Mouse (Mus musculus): ENCODE measurements around the gene Fen1.
"Not testable (repeated sequence)": the region's sequence is repeated elsewhere in the genome, so short reads cannot be mapped to it uniquely, and the experiment has no call there.

The Fen1 gene

GRCm38 (mm10) chr19:10181225-10181624 lies 22.7 kb downstream of the Fen1 start:
- DNase-seq (ENCODE audit: low spot score): no peak

- DNase-seq (ENCODE audit: low spot score): no peak
Measured at GRCm38 (mm10) chr19:10176941-10177372, 27.0 kb downstream of the Fen1 start.

GRCm38 (mm10) chr19:10176477-10176876 lies 27.5 kb downstream of the Fen1 start:
- no peak for DNase-seq (ENCODE audit: low spot score)

- DNase-seq (ENCODE audit: low spot score): no peak
Measured at GRCm38 (mm10) chr19:10174956-10175355, 29.0 kb downstream of the Fen1 start.

GRCm38 (mm10) chr19:10173844-10174539 lies 30.0 kb downstream of the Fen1 start:
- no peak for DNase-seq (ENCODE audit: low spot score)

GRCm38 (mm10) chr19:10173116-10173718 lies 30.8 kb downstream of the Fen1 start:
- no peak for DNase-seq (ENCODE audit: low spot score)

- no peak for DNase-seq (ENCODE audit: low spot score)
Measured at GRCm38 (mm10) chr19:10171846-10172245, 32.1 kb downstream of the Fen1 start.

- no peak for DNase-seq (ENCODE audit: low spot score)
Measured at GRCm38 (mm10) chr19:10171359-10171758, 32.6 kb downstream of the Fen1 start.

GRCm38 (mm10) chr19:10170466-10170865 lies 33.5 kb downstream of the Fen1 start:
- DNase-seq (ENCODE audit: low spot score): no peak

GRCm38 (mm10) chr19:10169692-10170330 lies 34.2 kb downstream of the Fen1 start:
- not testable (repeated sequence) for DNase-seq (ENCODE audit: low spot score)

GRCm38 (mm10) chr19:10169179-10169578 lies 34.8 kb downstream of the Fen1 start:
- DNase-seq (ENCODE audit: low spot score): no peak

- no peak for DNase-seq (ENCODE audit: low spot score)
Measured at GRCm38 (mm10) chr19:10168441-10168840, 35.5 kb downstream of the Fen1 start.

GRCm38 (mm10) chr19:10167951-10168350 lies 36.0 kb downstream of the Fen1 start:
- no peak for DNase-seq (ENCODE audit: low spot score)

GRCm38 (mm10) chr19:10167112-10167511 lies 36.9 kb downstream of the Fen1 start:
- no peak for DNase-seq (ENCODE audit: low spot score)

- not testable (repeated sequence) for DNase-seq (ENCODE audit: low spot score)
Measured at GRCm38 (mm10) chr19:10165928-10166327, 38.0 kb downstream of the Fen1 start.

- DNase-seq (ENCODE audit: low spot score): no peak
Measured at GRCm38 (mm10) chr19:10163896-10164295, 40.1 kb downstream of the Fen1 start.

- DNase-seq (ENCODE audit: low spot score): no peak
Measured at GRCm38 (mm10) chr19:10157725-10158124, 46.2 kb downstream of the Fen1 start.

- DNase-seq (ENCODE audit: low spot score): no peak
Measured at GRCm38 (mm10) chr19:10149189-10149588, 54.8 kb downstream of the Fen1 start.
